Mouse (Mus musculus) MEL (cell line): Measurements from ENCODE around the gene Lct. TPM values are rescaled to one million over a fixed set of nuclear protein-coding genes. Genes with fewer than 3 reads are reported as not detected.

Source experiments
- DNase-seq: peaks from one replicate; pipeline ENCODE4 v3.0.0; 2011; ENCODE audit warnings: low read depth, low spot score
- H3K27ac ChIP-seq: 2 replicates; pipeline ENCODE4 v1.5.1; 2012; ENCODE audit warnings: low read depth, mild to moderate bottlenecking, control low read depth, low read length, moderate library complexity; ENCODE audit not compliant: control insufficient read depth
- H3K27me3 ChIP-seq, 2 experiments: fragments of 150-350 bp in 1 of 2; sonication (generic) in 1 of 2; 2 replicates each; pipeline ENCODE4 v1.6.1; 2012; ENCODE audit warnings: low read length in 2 of 2, mild to moderate bottlenecking in 2 of 2, improper control_type of control experiment in 1 of 2, moderate library complexity in 1 of 2; ENCODE audit not compliant: insufficient read depth in 2 of 2, control insufficient read depth in 1 of 2
- H3K36me3 ChIP-seq, 2 experiments: 2 replicates each; pipeline ENCODE4 v1.6.1; 2012 to 2014; ENCODE audit warnings: low read length in 2 of 2, improper control_type of control experiment in 1 of 2, inconsistent platforms in 1 of 2, mild to moderate bottlenecking in 1 of 2; ENCODE audit not compliant: insufficient read depth in 2 of 2, control insufficient read depth in 1 of 2
- H3K4me1 ChIP-seq, 2 experiments: fragments of 150-350 bp in 1 of 2; sonication (generic) in 1 of 2; 2 replicates each; pipeline ENCODE4 v1.6.1; 2012; ENCODE audit warnings: low read length in 2 of 2, improper control_type of control experiment in 1 of 2, mild to moderate bottlenecking in 1 of 2; ENCODE audit not compliant: insufficient read depth in 2 of 2, control insufficient read depth in 1 of 2
- H3K4me3 ChIP-seq, 2 experiments: fragments of 150-350 bp in 1 of 2; sonication (generic) in 1 of 2; 2 replicates each; pipeline ENCODE4 v1.5.1; 2012; ENCODE audit warnings: low read depth in 2 of 2, low read length in 2 of 2, mild to moderate bottlenecking in 2 of 2, moderate library complexity in 2 of 2, control low read depth in 1 of 2, improper control_type of control experiment in 1 of 2; ENCODE audit not compliant: control insufficient read depth in 1 of 2, insufficient read depth in 1 of 2
- H3K79me2 ChIP-seq: 2 replicates; pipeline ENCODE4 v1.6.1; 2012; ENCODE audit warnings: mild to moderate bottlenecking, low read length, moderate library complexity; ENCODE audit not compliant: control insufficient read depth, poor library complexity, insufficient read depth
- H3K9ac ChIP-seq: 2 replicates; pipeline ENCODE4 v1.6.1; 2012; ENCODE audit warnings: low read depth, mild to moderate bottlenecking, control low read depth, low read length, moderate library complexity; ENCODE audit not compliant: control insufficient read depth, poor library complexity, severe bottlenecking
- H3K9me3 ChIP-seq: fragments of 150-350 bp; sonication (generic); replicated peaks from 2 replicates; pipeline ENCODE4 v1.6.1; 2012; ENCODE audit warnings: mild to moderate bottlenecking, low read length, improper control_type of control experiment, moderate library complexity; ENCODE audit not compliant: insufficient read depth
- CHD2 ChIP-seq: IDR thresholded peaks from 2 replicates; pipeline ENCODE4 v1.6.1; 2011; ENCODE audit warnings: low read length, improper control_type of control experiment
- CTCF ChIP-seq, 3 experiments: IDR thresholded peaks in 2 of 3; conservative IDR thresholded peaks in 1 of 3; 2 replicates each; pipeline ENCODE4 v1.5.1; 2011 to 2012; ENCODE audit warnings: low read length in 3 of 3, low read depth in 2 of 3, mild to moderate bottlenecking in 2 of 3, improper control_type of control experiment in 1 of 3, inconsistent platforms in 1 of 3, mixed read lengths in 1 of 3, moderate library complexity in 1 of 3; ENCODE audit not compliant: control insufficient read depth in 1 of 3, insufficient read depth in 1 of 3, poor library complexity in 1 of 3, severe bottlenecking in 1 of 3
- E2F4 ChIP-seq: IDR thresholded peaks from 2 replicates; pipeline ENCODE4 v1.6.1; 2011; ENCODE audit warnings: low read depth, low read length, improper control_type of control experiment, borderline replicate concordance
- EP300 ChIP-seq, 2 experiments: IDR thresholded peaks; 2 replicates each; pipeline ENCODE4 v1.6.1; 2011; ENCODE audit warnings: improper control_type of control experiment in 2 of 2, low read length in 2 of 2, low read depth in 1 of 2, mild to moderate bottlenecking in 1 of 2
- GATA1 ChIP-seq: IDR thresholded peaks from 2 replicates; pipeline ENCODE4 v1.6.1; 2011; ENCODE audit warnings: low read depth, low read length, improper control_type of control experiment
- JUND ChIP-seq: IDR thresholded peaks from 2 replicates; pipeline ENCODE4 v1.6.1; 2011; ENCODE audit warnings: low read depth, mild to moderate bottlenecking, improper control_type of control experiment, low read length
- KAT2A ChIP-seq: conservative IDR thresholded peaks from 2 replicates; pipeline ENCODE4 v1.6.1; 2012; ENCODE audit warnings: low read depth, low read length, improper control_type of control experiment, inconsistent platforms
- MAFK ChIP-seq: IDR thresholded peaks from 2 replicates; pipeline ENCODE4 v1.6.1; 2011; ENCODE audit warnings: low read depth, mild to moderate bottlenecking, low read length, improper control_type of control experiment, borderline replicate concordance
- MAZ ChIP-seq: IDR thresholded peaks from 2 replicates; pipeline ENCODE4 v1.6.1; 2012; ENCODE audit warnings: low read depth, mild to moderate bottlenecking, inconsistent platforms, low read length, improper control_type of control experiment
- MXI1 ChIP-seq: IDR thresholded peaks from 2 replicates; pipeline ENCODE4 v1.6.1; 2011; ENCODE audit warnings: mild to moderate bottlenecking, low read depth, low read length, improper control_type of control experiment
- MYB ChIP-seq: IDR thresholded peaks from 2 replicates; pipeline ENCODE4 v1.6.1; 2011; ENCODE audit warnings: mild to moderate bottlenecking, low read depth, low read length, improper control_type of control experiment
- MYC ChIP-seq: IDR thresholded peaks from 2 replicates; pipeline ENCODE4 v1.6.1; 2011; ENCODE audit warnings: low read depth, mild to moderate bottlenecking, low read length, improper control_type of control experiment, moderate library complexity
- NELFE ChIP-seq: IDR thresholded peaks from 2 replicates; pipeline ENCODE4 v1.6.1; 2011; ENCODE audit warnings: low read depth, low read length, improper control_type of control experiment
- NRF1 ChIP-seq: IDR thresholded peaks from 2 replicates; pipeline ENCODE4 v1.6.1; 2014; ENCODE audit warnings: low read depth, mild to moderate bottlenecking, inconsistent platforms, low read length, improper control_type of control experiment, moderate library complexity; ENCODE audit not compliant: poor library complexity, insufficient read depth, severe bottlenecking
- POLR2A ChIP-seq, 2 experiments: IDR thresholded peaks; 2 replicates each; pipeline ENCODE4 v1.6.1; 2011 to 2012; ENCODE audit warnings: low read length in 2 of 2, mild to moderate bottlenecking in 2 of 2, control low read depth in 1 of 2, improper control_type of control experiment in 1 of 2, low read depth in 1 of 2, moderate library complexity in 1 of 2; ENCODE audit not compliant: control insufficient read depth in 1 of 2, insufficient read depth in 1 of 2, poor library complexity in 1 of 2
- POLR2AphosphoS2 ChIP-seq: IDR thresholded peaks from 2 replicates; pipeline ENCODE4 v1.6.1; 2011; ENCODE audit warnings: low read length, improper control_type of control experiment
- POLR2AphosphoS5 ChIP-seq: IDR thresholded peaks from 2 replicates; pipeline ENCODE4 v1.6.1; 2012; ENCODE audit warnings: low read depth, borderline replicate concordance, mild to moderate bottlenecking, inconsistent platforms, low read length, moderate library complexity, mixed read lengths
- RAD21 ChIP-seq: IDR thresholded peaks from 2 replicates; pipeline ENCODE4 v1.6.1; 2011; ENCODE audit warnings: mild to moderate bottlenecking, low read depth, low read length, improper control_type of control experiment
- RCOR1 ChIP-seq: IDR thresholded peaks from 2 replicates; pipeline ENCODE4 v1.6.1; 2012; ENCODE audit warnings: low read depth, mild to moderate bottlenecking, inconsistent platforms, low read length, improper control_type of control experiment
- SMC3 ChIP-seq: IDR thresholded peaks from 2 replicates; pipeline ENCODE4 v1.6.1; 2011; ENCODE audit warnings: low read depth, low read length, improper control_type of control experiment
- TAL1 ChIP-seq: IDR thresholded peaks from 2 replicates; pipeline ENCODE4 v1.6.1; 2012; ENCODE audit warnings: mild to moderate bottlenecking, inconsistent platforms, low read length, moderate library complexity, mixed read lengths
- TCF12 ChIP-seq: IDR thresholded peaks from 2 replicates; pipeline ENCODE4 v1.6.1; 2014; ENCODE audit warnings: low read depth, mild to moderate bottlenecking, inconsistent platforms, low read length, improper control_type of control experiment, moderate library complexity
- UBTF ChIP-seq: IDR thresholded peaks from 2 replicates; pipeline ENCODE4 v1.6.1; 2012; ENCODE audit warnings: low read depth, mild to moderate bottlenecking, inconsistent platforms, low read length, improper control_type of control experiment, moderate library complexity, borderline replicate concordance; ENCODE audit not compliant: insufficient read depth
- USF2 ChIP-seq, 2 experiments: IDR thresholded peaks; 2 replicates each; pipeline ENCODE4 v1.6.1; 2011 to 2012; ENCODE audit warnings: improper control_type of control experiment in 2 of 2, low read length in 2 of 2, borderline replicate concordance in 1 of 2, inconsistent platforms in 1 of 2, low read depth in 1 of 2, mild to moderate bottlenecking in 1 of 2; ENCODE audit not compliant: insufficient read depth in 1 of 2
- ZKSCAN1 ChIP-seq: IDR thresholded peaks from 2 replicates; pipeline ENCODE4 v1.6.1; 2012; ENCODE audit warnings: low read depth, mild to moderate bottlenecking, inconsistent platforms, low read length, improper control_type of control experiment, moderate library complexity
- ZMIZ1 ChIP-seq: IDR thresholded peaks from 2 replicates; pipeline ENCODE4 v1.6.1; 2012; ENCODE audit warnings: low read depth, mild to moderate bottlenecking, inconsistent platforms, low read length, improper control_type of control experiment, moderate library complexity
- ZNF384 ChIP-seq: IDR thresholded peaks from 2 replicates; pipeline ENCODE4 v1.6.1; 2012; ENCODE audit warnings: low read depth, mild to moderate bottlenecking, inconsistent platforms, low read length, improper control_type of control experiment
- polyA plus RNA-seq, 2 experiments: library from polyadenylated mRNA; stranded (reverse) in 1 of 2; unstranded in 1 of 2; fragments of >175 nt in 1 of 2; fragments of >200 nt in 1 of 2; gene quantifications; 2 replicates each; pipeline versions ENCODE4 v1.2.1 to v1.2.4; 2012; ENCODE audit warnings: low replicate concordance in 2 of 2, low read depth in 1 of 2; ENCODE audit not compliant: insufficient read length in 2 of 2, insufficient read depth in 1 of 2, missing spikeins in 1 of 2
- total RNA-seq: library from RNA; depleted of rRNA; stranded (reverse); fragments of 300-350 nt; gene quantifications from 2 replicates; pipeline ENCODE4 v1.2.3, GENCODE M21; 2012

The Lct gene
- total and polyA plus RNA-seq, 3 experiments, result under 0.01 to 0.06 TPM; not detected in 1

DNA sequence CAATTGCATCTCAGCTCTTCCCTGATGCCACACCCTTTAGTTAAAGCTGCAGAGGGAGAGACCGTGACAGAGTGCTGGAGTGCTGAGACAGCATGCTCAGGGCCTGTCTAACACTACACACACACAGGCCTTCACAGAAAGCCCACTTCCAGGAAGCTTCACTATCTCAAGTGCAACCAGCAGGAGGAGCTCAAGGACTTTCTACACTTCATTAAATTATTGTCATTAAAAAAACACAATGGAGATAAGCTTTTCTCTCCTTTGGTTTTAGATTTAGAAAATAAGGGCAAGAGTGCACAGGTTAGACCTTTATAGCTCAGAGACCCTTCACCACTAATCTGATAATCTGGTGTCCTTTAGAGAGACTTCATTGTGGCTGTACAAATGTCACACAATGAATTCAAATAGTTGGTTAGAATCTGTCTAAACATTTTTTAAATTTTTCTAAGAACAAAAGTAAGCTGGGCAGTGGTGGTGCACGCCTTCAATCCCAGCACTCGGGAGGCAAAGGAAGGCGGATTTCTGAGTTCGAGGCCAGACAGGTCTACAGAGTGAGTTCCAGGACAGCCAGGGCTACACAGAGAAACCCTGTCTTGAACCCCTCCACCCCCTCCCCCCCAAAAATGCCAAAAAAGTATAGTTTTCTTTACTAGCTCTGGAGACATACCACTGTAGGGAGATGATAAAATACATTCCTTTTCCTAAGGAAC, 40.8 kb upstream of the Lct start:
- peaks cover 0 to 37% of the 10 kb centered on the region in 2 experiments; a peak in 2 of 4 replicates for H3K36me3 ChIP-seq
- no peak overlapping the region for H3K9ac ChIP-seq
- H3K4me1 ChIP-seq, result no peaks in the 10 kb centered on the region
- no peak overlapping the region for H3K27ac ChIP-seq
- no peaks in the 10 kb centered on the region for H3K27me3 ChIP-seq
- no peaks in the 10 kb centered on the region; the same call in 1 of the 2 replicates for H3K79me2 ChIP-seq
- DNase-seq, result peak; percentile 75
- H3K9me3 ChIP-seq, result no peaks in the 10 kb centered on the region
- TF ChIP-seq EP300 (IDR thresholded peaks at IDR 0.05; ENCODE audit: low read depth in 1 of 2, low read length in 2 of 2) (no peak), ZNF384 (peak; percentile 53; the same call in 1 of the 2 replicates), ZMIZ1 (no peak), ZKSCAN1 (no peak), TCF12 (no peak), SMC3 (peak; percentile 59), MYB (no peak), NRF1 (no peak), UBTF (no peak), MYC (no peak), CTCF (IDR thresholded peaks at IDR 0.05 in 2 of 3, conservative IDR thresholded peaks at IDR 0.05 in 1 of 3; ENCODE audit: control insufficient read depth in 1 of 3, insufficient read depth in 1 of 3, low read depth in 2 of 3, low read length in 3 of 3, poor library complexity in 1 of 3, severe bottlenecking in 1 of 3) (peak; percentile 20 to 62 (median 48); a peak in 5 of 6 replicates), POLR2AphosphoS5 (no peak), RCOR1 (no peak), RAD21 (peak; percentile 55), MXI1 (no peak), JUND (no peak), POLR2A (IDR thresholded peaks at IDR 0.05; ENCODE audit: control insufficient read depth in 1 of 2, insufficient read depth in 1 of 2, low read depth in 1 of 2, low read length in 2 of 2, poor library complexity in 1 of 2) (no peak), MAZ (no peak), E2F4 (no peak)
- no peak overlapping the region for H3K4me3 ChIP-seq

DNA sequence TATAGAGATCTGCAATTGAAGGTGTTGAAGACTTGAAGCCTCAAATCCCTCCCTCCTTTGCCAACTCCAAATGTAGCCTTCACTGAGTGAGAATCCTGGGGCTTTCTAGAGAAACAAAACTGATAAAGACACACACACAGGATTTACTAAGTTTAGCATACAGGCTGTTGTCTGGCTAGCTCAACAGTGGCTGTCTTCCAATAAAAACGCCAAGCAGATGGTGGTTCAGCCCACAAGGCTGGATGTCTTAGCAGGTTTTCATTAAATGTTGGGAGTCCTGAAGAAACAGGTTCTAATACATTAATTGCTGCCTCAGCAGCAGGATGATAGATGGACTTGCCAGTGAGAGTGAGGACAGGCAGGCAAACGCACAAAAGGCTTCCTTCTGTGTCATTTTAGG, 32.5 kb upstream of the Lct start:
- no peak overlapping the region for H3K27ac ChIP-seq
- H3K4me3 ChIP-seq, result no peak overlapping the region
- no peak for DNase-seq
- H3K9me3 ChIP-seq, result no peaks in the 10 kb centered on the region
- peaks cover 5 to 13% of the 10 kb centered on the region in 2 experiments for H3K36me3 ChIP-seq
- H3K4me1 ChIP-seq, result peaks cover 2 to 14% of the 10 kb centered on the region in 2 experiments; a peak in 3 of 4 replicates
- H3K79me2 ChIP-seq, result peaks cover 31% of the 10 kb centered on the region
- H3K9ac ChIP-seq, result no peak overlapping the region
- TF ChIP-seq TAL1 (no peak), KAT2A (no peak), E2F4 (no peak), USF2 (IDR thresholded peaks at IDR 0.05; ENCODE audit: borderline replicate concordance in 1 of 2, insufficient read depth in 1 of 2, low read depth in 1 of 2, low read length in 2 of 2) (no peak), MYC (no peak), GATA1 (no peak), UBTF (no peak), NRF1 (no peak), NELFE (no peak), POLR2A (IDR thresholded peaks at IDR 0.05; ENCODE audit: control insufficient read depth in 1 of 2, insufficient read depth in 1 of 2, low read depth in 1 of 2, low read length in 2 of 2, poor library complexity in 1 of 2) (no peak), MXI1 (no peak), POLR2AphosphoS5 (no peak), JUND (no peak), CTCF (IDR thresholded peaks at IDR 0.05 in 2 of 3, conservative IDR thresholded peaks at IDR 0.05 in 1 of 3; ENCODE audit: control insufficient read depth in 1 of 3, insufficient read depth in 1 of 3, low read depth in 2 of 3, low read length in 3 of 3, poor library complexity in 1 of 3, severe bottlenecking in 1 of 3) (no peak), CHD2 (no peak), POLR2AphosphoS2 (no peak), MAFK (no peak), EP300 (IDR thresholded peaks at IDR 0.05; ENCODE audit: low read depth in 1 of 2, low read length in 2 of 2) (no peak)
- H3K27me3 ChIP-seq, result no peaks in the 10 kb centered on the region
